Mouse (Mus musculus) bone marrow, adult 2 months (tissue): ENCODE measurements around the gene Map4. TPM values are rescaled to one million over a fixed set of nuclear protein-coding genes. Genes with fewer than 3 reads are reported as not detected.

Source experiments
- H3K27ac ChIP-seq: fragments of 200-500 bp; 2 replicates; pipeline ENCODE4 v1.5.1; 2012; ENCODE audit warnings: low read depth, mild to moderate bottlenecking, control low read depth, inconsistent platforms, low read length; ENCODE audit not compliant: control insufficient read depth, poor library complexity, insufficient read depth
- H3K4me1 ChIP-seq: fragments of 200-500 bp; 2 replicates; pipeline ENCODE4 v1.6.1; 2011; ENCODE audit warnings: low read length; ENCODE audit not compliant: control insufficient read depth, insufficient read depth
- H3K4me3 ChIP-seq: fragments of 200-500 bp; replicated peaks from 2 replicates; pipeline ENCODE3; 2011; ENCODE audit warnings: mild to moderate bottlenecking, low read depth, low read length, control low read depth; ENCODE audit not compliant: control insufficient read depth
- CTCF ChIP-seq: fragments of 200-500 bp; IDR thresholded peaks from 2 replicates; pipeline ENCODE4 v1.5.1; 2011; ENCODE audit warnings: low read length, control low read depth; ENCODE audit not compliant: control insufficient read depth, insufficient read depth
- POLR2A ChIP-seq: fragments of 200-500 bp; IDR thresholded peaks from 2 replicates; pipeline ENCODE4 v1.6.1; 2011; ENCODE audit warnings: low read depth, mild to moderate bottlenecking, control low read depth, low read length, borderline replicate concordance; ENCODE audit not compliant: control insufficient read depth
- WGBS: fragments of 180-500 bp; shearing (Covaris S2); methylation state at CpG from one replicate; pipeline ENCODE4 v1.1.7; 2018; 5-methylcytosine and 5-hydroxymethylcytosine counted together
- polyA plus RNA-seq: library from polyadenylated mRNA; stranded (reverse); fragments of >200 nt; gene quantifications from 2 replicates; pipeline ENCODE4 v1.2.4, GENCODE M21; 2011; ENCODE audit warnings: low replicate concordance; ENCODE audit not compliant: missing spikeins, insufficient read depth, insufficient read length

The Map4 gene
- polyA plus RNA-seq, 1 experiment: 33.6 TPM

DNA sequence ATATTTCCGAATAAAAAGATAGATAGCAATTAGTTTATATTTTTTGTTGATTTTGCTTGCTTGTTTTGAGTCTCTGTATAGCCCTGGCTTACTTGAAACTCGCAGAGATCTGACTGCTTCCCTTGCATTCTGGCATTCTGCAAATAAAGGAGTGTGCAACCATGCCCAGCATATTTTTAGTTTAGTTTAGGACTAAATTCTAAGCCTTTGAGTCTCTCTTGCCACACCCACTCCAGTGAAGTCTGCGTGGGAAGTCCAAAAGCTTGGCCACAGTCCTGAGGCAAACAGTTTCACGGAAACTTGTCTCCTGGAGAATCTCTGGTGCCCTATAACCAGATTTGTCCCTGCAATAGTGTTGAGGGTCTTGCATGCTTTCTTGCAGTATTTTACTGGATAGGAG lies 113.1 kb downstream of the Map4 start:
- TF ChIP-seq POLR2A: no peak
- no peak for TF ChIP-seq CTCF
- Histone ChIP-seq H3K4me3 (no peak overlapping the region), H3K4me1 (no peaks in the 10 kb centered on the region; the same call in 1 of the 2 replicates), H3K27ac (no peak overlapping the region)
- WGBS: 66% methylated on average over 4 of the region's 4 CpGs

DNA sequence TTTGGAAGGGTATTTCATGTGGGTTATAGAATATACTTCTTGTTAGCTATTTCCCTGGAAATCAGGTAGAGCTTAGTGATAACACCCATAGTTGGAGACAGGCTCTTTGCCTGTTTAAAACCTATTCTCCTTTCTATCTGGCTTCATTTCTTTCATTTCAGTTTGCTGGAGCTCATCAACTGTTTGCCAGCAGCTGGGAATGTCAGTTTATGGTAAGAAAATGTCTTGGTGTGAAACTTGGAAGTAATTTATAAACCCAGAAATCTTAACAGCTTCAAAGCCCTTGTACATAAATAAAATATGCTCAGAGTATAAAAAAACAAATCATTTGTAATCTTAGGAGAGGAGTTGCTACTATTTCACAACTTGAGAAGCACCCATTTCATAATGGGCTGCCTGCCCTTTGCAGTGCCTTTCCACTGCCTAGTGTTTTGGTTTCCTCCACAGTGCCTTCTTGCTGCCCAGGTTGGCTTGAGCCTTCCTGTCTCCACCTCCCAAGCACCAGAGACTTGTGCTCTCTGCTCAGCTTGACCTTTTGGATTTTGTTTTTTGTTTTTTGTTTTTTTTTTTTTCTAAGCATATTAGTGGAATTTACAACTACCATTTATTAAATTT lies 114.6 kb downstream of the Map4 start:
- Histone ChIP-seq H3K4me3 (no peak overlapping the region), H3K4me1 (no peaks in the 10 kb centered on the region; the same call in 1 of the 2 replicates), H3K27ac (no peak overlapping the region)
- no peak for TF ChIP-seq POLR2A
- TF ChIP-seq CTCF: no peak

DNA sequence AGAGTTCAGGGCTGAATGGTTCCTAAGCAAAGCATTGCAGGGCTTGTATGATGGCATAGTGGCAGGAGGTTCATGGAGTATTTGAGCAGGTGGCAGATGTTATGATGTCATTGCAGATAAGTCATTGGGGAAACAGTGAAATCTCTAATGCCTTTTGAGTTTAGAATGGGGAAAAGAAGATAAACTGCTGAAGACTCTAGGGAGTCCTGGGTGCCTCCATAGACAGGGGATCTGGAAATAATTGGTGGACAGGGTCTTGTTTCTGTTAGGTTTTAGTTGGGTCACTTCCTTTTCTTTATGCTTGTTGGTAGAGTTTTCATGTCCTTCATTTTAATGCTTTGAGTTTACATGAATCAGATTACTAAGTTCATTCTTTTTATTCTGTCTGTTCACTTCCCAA lies 116.0 kb downstream of the Map4 start:
- Histone ChIP-seq H3K4me3 (no peak overlapping the region), H3K4me1 (no peaks in the 10 kb centered on the region; the same call in 1 of the 2 replicates), H3K27ac (no peak overlapping the region)
- no peak for TF ChIP-seq CTCF
- TF ChIP-seq POLR2A: no peak

DNA sequence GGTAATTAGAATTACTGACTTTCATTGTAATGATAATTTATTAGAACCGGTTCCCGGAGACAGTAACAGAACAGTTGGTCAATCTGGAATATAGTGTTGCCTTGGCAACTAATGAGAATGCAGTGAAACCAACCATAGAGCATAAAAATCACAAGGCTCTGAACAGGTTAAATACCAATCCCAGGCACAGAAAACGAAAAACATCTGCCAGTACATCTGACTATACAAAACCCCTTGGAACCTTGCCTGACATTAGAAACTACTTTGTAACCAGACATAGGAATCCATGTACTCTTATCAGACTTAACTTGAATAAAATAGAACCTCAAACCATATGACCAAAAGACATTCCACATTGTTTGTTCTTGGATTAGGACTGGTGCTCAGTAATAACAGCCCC lies 116.6 kb downstream of the Map4 start:
- no peak overlapping the region for H3K27ac ChIP-seq
- WGBS: 81% methylated on average over 3 of the region's 3 CpGs
- H3K4me3 ChIP-seq: no peak overlapping the region
- TF ChIP-seq POLR2A: no peak
- TF ChIP-seq CTCF: no peak
- no peaks in the 10 kb centered on the region; the same call in 1 of the 2 replicates for H3K4me1 ChIP-seq

DNA sequence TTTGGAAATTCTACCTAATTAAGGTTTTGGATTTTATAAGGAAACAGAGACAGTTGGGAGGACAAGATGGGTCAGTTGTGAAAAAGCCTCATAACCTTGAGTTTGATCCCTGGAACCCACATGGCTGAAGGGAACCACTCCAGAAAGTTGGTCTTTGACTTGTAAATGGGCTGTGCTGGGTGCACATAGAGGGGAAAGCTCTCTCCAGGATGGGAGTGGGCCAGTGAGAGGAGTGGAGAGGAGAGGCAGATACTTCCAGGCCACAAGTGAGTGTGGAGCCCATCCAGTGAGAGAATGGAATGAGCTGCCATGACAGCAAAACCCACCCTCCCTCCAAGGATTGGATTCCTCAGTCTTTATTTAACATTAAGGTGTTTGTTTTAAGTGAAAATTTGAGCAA lies 119.9 kb downstream of the Map4 start:
- H3K4me1 ChIP-seq: no peaks in the 10 kb centered on the region
- H3K4me3 ChIP-seq: no peak overlapping the region
- no peak overlapping the region for H3K27ac ChIP-seq
- TF ChIP-seq CTCF: no peak
- no peak for TF ChIP-seq POLR2A

DNA sequence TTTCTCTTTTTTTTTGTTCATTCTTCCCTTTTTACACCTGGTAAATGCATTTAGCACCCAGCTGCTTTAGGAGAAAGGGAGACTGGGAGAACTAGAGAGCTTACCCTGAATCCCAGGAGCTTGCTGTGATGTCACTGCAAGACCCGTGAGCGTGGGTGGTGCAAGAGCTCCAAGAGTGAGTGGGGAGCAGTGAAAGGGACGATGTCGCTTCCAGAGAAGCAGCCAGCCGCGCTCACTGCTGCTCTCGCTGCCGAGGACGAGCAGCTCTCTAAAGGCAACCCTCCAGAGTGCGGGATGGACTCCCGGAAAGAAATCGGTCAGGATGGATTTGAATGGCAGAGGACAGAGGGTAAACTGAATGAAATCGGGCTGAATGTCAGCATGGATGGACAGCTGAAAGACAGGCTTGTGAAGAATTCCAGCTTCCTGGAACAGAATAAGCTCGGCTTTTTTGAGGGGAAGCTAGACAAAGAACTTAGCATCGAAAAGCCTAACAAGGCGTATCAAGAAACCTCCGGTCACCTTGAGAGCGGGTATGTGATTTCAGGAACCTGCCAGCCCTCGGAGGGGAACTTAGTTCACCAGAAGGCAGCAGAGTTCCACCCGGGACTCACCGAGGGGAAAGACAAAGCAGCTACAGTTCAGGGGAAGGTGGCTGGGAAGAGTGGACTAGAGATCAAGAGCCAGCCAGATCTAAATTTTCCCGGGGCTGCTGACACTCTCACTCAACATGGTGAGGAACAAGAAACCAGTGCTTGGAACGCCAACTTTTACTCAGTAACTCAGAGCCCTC lies 120.8 kb downstream of the Map4 start:
- no peak overlapping the region for H3K4me3 ChIP-seq
- H3K27ac ChIP-seq: no peak overlapping the region
- no peak for TF ChIP-seq CTCF
- no peak for TF ChIP-seq POLR2A
- WGBS: 86% methylated on average over 23 of the region's 23 CpGs
- H3K4me1 ChIP-seq: no peaks in the 10 kb centered on the region

DNA sequence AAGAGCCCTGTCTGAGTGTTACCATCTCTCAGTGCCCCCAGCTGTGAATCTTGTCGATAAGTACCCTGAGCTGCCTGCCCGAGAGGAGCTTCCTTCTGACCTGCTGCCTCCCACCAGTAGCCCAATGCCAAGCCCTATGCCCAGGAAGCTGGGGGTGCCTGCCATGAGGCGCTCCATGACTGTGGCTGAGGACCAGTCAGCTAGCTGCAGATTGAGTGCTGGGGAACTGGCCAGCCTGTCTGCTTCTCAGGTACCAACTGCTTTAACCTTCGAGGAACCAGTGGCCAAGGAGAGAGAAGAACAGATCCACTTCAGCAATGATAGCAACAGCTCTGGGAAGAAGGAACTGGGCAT lies 121.7 kb downstream of the Map4 start:
- TF ChIP-seq CTCF (no peak), POLR2A (no peak)

DNA sequence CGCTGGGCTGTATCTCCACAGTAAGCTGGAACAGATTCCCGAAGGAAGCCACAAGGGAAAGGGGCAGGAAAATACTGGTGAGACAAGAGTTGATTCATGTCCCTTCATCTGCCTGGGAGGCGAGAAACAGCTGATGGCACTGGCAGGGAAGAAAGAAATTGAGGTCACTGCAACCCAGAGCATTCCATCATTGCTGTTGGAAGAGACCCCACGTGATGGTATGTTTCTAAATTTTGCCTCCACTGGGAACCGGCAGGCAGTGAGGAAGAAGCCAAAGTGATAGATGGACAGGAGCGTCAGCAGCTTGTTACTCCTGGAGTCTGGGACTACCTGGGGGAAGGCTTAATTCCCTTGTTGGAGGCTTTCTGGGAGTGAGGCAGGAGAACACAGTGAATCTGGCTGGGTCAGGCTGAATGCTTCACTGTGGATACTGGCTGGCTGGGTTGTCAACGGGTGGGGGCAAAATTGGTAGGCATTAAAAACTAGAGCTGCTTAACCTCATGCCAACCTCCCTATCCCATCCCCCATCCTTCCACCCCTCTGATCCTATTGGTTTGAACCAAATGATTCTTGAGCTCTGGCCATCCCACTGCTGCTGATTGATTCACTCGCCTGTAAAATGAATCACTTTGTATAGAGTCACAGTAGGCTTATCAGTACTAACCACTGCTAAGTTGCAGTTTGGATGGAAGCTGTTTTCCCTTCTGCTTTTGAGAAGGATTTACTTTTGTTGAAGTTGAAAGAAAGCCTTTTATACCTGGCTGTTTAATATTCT lies 122.2 kb downstream of the Map4 start:
- 81% methylated on average over 8 of the region's 8 CpGs for WGBS
- Histone ChIP-seq H3K4me1 (no peaks in the 10 kb centered on the region), H3K27ac (no peak overlapping the region), H3K4me3 (no peak overlapping the region)
- TF ChIP-seq POLR2A (no peak), CTCF (no peak)

More for the DNA sequence above, 121.7 kb downstream of the Map4 start:
- Histone ChIP-seq H3K27ac (no peak overlapping the region), H3K4me1 (no peaks in the 10 kb centered on the region), H3K4me3 (no peak overlapping the region)
- WGBS: 86% methylated on average over 4 of the region's 4 CpGs
